Mouse (Mus musculus): Measurements from ENCODE around the gene Plcl1. TPM values are rescaled to one million over a fixed set of nuclear protein-coding genes. Genes with fewer than 3 reads are reported as not detected.

Gene Plcl1
- total RNA-seq, 2 experiments from 2014 or later = 5.5 to 6.1 TPM

DNA sequence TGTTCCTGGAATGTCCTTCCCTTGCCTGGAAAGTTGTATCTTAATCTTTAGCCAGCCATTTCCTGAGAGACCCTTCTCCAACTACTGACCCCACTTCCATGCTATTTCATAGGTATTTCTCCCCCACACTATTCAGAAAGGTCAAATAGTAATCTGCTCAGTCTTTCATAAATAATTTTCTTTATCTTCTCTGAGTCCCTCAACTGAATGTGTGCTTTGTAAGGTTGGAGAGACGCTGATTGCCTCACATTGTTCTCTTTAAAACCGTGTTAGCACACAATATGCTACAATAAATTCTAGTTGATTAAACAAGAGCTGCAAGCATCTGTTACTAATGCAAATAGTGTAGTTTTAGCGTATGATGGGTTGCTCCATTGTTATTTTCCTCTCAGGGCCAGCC is 300.0 kb downstream of the Plcl1 start:
- no peak for DNase-seq

DNA sequence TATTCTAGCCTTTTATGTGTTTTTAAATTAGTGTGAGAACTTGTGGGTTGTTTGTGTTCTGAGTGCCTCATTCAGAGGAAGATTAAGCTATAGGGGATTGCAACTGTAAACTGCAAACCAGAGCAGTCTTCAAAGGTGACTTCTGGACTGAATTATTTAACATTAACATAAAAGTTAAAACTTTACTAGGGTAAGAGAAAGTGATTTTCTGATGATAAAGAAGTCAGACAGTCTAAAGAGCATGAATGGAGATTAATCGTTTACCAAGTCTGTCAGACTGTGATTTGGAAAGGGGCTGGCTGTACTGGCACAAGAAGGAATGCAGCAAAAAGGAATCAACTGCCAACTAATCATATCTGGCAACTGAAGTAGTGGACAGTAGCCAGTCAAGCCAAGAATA is 301.2 kb downstream of the Plcl1 start:
- no peak for DNase-seq

DNA sequence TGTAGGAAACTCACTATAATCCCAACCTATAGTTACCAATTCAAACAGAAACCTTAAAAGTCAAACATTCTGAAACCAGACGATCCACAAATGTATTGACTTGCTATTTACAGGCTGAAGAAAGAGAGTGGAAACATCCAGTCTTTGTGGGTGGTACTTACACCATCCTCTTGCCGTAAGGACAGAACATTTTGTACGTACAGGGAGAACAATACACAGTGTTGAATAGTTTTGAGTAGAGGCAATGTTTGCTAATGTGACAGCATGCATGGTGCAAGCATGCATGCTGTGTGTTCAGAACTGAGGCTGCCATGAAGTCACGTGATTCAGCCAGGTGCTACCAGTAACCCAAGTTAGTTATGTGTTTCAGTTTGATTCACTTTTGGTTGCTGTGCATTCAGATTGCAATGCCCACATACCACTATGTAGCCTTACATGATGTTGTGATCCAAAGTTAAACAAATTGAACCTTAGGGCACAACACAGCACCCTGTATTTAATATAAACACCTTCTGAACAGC is 311.6 kb downstream of the Plcl1 start:
- no peak for DNase-seq

DNA sequence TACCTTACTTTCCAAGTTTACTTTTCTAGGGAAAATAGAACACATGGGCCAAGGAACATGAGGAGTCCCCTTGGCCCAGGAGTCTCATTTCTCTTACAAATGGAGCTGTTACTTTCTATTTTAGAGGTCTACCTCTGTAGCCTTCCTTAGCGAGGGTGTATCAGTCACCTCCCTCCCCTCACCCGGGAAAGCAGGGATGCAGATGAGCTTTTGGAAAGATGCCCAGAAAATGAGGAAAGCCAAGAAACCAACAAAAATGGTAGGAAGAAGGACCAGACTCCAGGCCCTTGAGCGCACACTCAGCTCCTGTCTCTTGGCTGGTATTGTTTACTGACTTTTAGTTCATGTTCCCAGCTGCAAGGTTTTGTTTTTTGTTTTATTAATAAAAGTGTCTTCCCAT is 319.7 kb downstream of the Plcl1 start:
- no peak for DNase-seq

DNA sequence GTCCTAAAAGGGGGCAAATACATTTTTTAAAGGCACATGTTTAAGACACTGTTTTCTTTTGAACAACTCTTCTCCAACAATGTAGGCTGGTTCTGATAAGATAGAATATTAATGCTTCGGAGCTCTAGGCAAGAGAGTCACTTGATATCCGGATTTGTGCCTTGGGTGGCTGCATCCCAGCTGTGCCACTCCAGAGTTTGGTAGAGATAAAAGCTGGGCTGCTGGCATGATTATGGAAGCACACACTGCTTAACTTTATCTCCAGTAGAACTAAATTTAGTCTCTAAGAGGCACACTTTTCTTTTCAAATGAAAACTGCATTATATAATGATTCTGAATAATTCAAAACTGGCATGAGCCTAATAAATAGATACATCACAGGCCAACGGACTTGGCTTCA is 323.6 kb downstream of the Plcl1 start:
- DNase-seq = no peak

DNA sequence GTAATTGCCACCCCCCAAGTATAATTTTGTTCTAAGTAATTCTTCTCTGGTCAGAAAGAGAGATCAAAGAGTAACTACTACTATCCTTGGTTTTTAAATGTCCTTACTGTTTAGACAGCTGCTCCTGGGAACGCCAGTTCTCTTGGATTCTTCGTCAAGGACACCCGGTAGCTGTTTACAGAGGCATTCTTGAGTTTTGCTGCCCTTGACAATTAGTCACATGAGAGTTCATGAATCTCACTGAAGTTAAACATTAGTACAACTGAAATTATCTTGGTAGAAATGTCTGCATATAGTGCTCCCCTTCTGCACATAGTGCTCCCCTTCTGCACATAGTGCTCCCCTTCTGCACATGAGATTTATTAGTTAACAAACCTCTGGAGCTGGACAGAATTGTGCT is 327.2 kb downstream of the Plcl1 start:
- peak; percentile 22 for DNase-seq

DNA sequence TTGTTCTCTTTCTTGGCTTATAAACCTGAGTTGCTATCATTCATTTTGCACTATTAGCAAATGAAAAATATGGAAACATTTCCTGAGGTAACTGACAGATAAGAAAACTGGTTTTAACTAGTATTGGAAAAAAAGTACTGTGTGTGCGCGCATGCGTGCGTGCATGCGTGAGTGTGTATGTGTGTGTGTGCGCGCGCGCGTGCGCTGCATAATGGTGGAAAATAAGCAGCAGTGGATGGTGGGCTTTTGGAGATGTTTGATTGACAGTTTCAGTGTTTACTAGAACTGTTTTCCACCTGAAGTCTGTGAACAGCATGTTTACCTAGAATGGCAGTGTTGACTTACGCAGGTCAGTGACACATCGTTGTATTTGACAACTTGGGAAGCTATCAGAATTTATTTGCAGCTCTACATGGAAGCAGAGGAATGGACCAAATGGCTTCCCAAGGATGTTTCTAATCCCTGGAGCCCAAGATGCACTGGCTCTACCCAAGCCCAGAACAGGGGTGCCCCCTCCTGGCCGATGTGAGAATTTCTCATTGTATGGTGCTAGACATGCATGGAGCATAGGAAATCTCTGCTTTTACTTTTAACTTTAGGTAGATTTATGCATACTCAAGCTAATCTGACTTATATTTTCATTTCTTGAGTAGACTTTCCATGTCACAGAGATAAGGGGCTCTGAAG is 330.5 kb downstream of the Plcl1 start:
- peak; percentile 93 for DNase-seq

DNA sequence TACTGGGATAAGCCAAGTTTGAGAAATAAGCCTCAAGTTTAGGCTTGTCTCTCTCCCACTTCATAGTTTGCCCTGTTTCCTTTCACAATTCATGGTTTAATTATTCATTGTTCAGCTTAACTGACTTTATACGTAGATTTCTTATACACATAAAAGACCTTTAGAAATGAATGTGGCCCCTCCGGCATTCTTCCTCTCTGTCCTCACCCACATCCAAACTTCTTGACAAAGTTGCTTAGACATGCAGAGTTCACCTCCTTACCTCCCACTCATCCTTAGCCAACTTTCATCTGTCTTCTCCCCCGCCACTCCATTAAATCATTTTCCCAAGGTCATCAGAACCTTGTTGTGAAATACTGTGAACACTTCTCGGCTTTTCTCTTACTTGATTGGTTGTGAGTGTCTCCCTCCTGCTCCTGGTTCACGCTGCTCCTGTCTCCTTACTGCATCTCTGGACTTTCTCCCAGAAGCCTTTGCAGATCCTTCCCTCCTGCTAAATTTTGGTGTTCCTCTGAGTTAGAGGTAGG is 331.1 kb downstream of the Plcl1 start:
- no peak for DNase-seq

DNA sequence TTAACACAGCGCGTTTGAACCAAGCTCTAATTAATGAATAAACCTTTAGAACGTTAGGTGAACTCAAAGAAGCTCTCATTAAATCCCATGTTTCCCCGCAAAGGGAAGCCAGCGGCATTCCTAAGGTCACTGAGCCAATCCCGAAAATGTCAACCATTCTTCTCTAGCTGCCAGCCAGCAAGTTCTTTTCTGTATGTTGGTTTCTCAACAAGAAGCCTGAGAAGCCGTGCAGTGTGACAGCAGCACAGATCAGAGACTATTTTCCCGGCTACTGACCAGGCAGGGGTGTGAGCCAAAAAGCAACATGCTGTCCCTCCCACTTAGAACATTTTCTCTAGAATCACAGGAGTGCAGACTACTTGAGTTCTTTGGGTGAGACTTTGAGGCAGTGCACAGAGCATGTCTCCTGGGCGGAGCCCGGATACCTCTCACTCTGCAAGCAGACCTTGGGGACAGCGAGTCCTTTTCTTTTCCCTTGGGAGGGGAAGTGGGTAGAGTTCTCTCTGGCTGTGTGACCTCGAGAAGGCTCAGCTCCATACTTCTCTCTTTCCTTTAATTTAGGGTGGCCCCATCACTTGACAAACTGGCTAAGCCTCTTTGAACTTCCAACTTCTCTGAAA is 333.1 kb downstream of the Plcl1 start:
- DNase-seq = peak; percentile 12

DNA sequence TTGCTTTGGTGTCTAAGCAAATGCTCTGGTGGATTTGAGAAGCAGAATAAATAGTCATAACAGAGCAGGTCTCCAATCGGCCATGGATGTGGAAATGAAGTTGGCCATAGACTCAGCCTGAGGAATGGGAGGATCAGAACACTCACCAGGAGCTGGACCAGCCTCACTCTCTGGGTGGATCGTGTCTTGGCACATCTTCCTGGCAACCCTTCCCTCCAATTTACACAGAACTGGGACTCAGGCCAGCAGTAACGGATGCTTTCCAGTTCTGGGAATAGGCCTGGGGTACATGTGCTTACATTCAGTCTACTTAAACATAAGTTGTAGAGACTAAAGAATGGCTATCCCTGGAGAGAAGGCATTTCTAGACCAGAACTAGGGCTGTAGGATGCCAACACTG is 336.2 kb downstream of the Plcl1 start:
- DNase-seq = peak; percentile 33

DNA sequence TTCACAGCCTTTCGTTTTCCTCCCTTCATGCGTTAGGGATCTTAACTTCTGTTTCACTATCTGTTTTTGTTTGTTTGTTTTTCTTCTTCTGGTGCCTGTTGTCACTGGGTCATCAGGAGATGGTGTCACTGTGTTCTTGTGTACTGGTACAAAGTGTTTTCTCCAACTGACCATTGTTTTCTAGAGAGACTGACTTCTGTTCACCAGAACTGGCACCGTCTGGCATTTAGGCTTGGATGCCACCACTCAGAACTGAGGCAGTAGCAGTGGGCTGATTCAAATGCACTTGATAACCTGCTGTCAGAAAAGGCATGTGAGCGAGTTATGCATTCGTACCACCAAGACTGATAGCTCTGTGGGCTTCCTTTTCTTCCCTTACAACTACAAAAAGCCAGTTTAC is 342.8 kb downstream of the Plcl1 start:
- no peak for DNase-seq

DNA sequence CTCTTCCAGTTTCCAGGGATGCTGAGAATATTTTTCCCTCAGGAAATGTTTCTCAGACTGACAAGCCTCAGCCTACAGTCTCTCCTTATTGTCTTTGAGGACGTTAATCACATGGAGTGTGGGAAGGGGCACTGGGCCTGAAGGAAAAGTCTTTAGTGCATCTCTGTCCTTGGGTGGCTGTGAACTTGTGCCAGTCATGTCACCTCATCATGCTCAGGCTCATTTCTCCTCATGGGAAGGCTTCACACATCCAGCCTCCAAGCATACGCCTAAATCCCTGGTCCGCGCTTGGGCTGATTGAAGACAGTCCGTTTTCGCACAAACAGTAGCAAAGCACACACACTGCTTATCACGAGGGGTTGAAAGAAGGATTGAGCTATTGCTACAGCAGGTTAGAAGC is 344.0 kb downstream of the Plcl1 start:
- DNase-seq = no peak

DNA sequence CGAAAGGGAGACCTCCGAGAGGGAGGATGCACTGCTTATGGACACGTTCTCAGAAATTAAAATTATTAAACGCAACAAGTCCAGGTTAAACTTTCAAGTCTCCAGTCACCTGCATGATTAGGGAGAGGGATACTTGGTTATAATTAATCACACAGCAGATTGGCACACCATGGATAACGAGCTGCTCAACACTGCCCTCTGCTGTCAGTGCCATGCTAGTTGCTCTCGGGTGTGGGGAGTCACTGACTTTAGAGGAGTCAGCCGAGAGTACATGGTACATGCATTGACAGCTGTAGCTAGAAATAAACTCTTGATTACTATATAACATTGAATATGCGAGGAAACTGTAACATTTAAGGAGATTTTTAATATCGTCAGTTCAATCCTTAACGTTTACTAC is 350.0 kb downstream of the Plcl1 start:
- peak; percentile 74 for DNase-seq

DNA sequence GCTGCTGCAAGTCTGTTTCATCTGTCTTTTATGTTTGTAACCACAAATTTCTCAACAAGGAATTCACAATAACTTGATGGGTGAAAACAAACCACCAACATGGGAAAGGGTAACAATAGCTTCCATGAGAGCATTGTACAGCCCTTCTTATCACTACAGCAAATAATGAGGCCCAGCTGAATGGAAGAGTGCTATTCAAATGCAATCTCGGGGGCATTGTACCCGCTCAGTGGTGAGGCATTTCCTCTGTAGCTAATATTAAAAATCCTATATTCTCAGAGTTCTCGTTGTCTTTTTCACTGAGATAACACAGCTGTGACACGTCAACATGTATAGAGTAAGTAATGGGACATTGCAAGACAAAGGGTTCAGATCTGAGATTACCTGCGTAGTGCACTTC is 356.6 kb downstream of the Plcl1 start:
- DNase-seq = no peak

DNA sequence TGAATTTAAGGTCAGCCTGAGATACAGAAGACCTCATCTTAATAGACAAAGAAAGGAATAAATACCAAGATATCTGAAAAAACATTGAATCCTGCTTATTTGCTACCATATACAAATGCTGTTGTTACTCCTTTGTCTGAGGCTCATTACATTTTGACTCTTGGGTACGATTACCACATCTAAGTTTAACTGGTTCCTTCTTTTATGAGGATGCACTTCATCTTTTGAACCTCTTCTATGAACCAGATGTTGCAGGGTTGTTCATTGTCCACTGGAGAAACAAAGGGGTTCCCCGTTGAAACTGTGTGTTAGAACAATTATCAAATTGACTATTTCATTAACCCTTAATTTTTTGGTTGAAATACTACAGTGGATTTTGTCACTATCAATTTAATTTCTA is 357.4 kb downstream of the Plcl1 start:
- DNase-seq = no peak

DNA sequence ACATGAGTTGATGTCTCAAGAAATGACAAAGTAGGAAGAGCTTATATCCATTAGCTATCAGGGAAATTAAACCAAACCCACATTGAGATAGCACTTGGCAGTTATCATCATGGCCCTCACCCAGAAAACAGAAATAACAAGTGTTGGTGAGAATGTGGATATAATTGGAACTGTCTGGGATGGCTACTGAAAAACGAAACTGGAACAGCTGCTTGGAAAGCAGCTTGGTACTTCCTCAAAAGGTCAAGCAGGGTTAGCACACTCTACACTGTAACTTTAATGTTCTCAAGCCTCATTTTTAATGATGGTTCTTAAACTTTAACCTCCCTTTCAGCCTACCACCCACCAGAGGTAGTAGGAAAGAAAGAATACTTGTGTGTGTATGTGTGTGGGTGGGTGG is 361.0 kb downstream of the Plcl1 start:
- no peak for DNase-seq

DNA sequence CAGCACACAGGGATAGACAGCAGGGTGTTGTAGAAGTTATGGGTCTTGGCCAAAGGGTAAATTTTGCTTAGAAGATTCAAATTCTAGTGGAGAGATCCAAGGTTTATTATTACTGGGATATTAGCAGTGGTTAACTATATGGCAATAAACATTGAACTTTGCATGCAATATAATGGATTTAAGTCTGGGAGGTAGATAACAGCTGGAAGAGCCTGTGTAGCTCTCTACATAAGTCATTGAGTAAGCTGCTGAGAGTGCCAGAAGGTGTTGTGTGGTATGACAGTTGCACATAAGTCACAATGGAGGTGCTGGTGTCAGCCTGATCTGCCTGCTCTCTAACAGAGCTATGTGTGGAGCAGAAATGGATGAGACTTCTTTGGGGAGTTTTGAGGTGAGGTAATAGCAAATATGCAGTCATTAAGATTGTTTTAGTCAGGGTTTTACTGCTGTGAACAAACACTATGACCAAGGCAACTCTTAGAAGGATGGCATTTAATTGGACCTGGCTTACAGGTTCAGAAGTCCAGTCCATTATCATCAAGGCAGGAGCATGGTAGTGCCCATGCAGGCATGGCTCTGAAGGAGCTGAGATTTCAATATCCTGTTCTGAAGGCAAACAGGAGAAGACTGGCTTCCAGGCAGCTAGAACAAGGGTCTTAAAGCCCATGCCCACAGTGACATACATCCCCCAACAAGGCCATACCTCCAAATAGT is 364.5 kb downstream of the Plcl1 start:
- no peak for DNase-seq

DNA sequence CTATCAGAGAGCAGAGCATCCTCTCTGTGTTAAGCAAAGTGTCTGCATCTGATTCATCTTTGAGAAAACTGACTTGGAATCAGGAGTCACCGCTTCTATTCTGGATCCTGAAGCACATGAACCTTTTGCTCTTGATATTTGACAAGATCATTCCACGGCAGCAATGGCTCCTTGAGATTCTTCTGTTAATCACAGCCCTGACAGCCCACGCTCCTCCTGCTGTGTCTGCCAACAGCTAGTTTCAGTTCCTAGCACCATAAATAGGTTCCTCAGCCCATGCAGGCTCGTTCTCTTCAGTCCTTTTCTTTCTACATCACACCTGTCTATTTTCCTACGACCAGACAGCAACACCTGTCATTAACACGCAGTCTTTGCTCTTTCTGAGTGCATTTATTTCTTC is 387.1 kb downstream of the Plcl1 start:
- DNase-seq = no peak

Other genes starting within 250 kb of the Plcl1 start
- 10 to 100 TPM; 14.2 to 19.7 TPM for gene Rftn2, start 179.1 kb upstream of the Plcl1 start, total RNA-seq (2021)
- 1 to 10 TPM; 5.0 to 5.8 TPM for gene Mars2, start 168.7 kb upstream of the Plcl1 start, total RNA-seq (2021)
- gene Boll, start 42.5 kb upstream of the Plcl1 start, total RNA-seq (2021) = not detected